Mouse (Mus musculus) CH12.LX (cell line): Measurements from ENCODE around the gene Tekt5. TPM values are rescaled to one million over a fixed set of nuclear protein-coding genes. Genes with fewer than 3 reads are reported as not detected.

Experiments used
- DNase-seq: peaks from one replicate; pipeline ENCODE4 v3.0.0-alpha.2; 2013; ENCODE audit errors: extremely low read depth
- H3K27ac ChIP-seq: 2 replicates; pipeline ENCODE4 v1.5.1; 2012; ENCODE audit warnings: low read depth, mild to moderate bottlenecking, control low read depth, moderate library complexity; ENCODE audit not compliant: insufficient read depth
- H3K27me3 ChIP-seq: replicated peaks from 2 replicates; pipeline ENCODE3; 2012; ENCODE audit warnings: inconsistent platforms
- H3K36me3 ChIP-seq, 2 experiments: replicated peaks in 1 of 2; 2 replicates each; pipeline versions ENCODE3 to v1.6.1; 2012; ENCODE audit warnings: inconsistent platforms in 1 of 2, low read length in 1 of 2, mild to moderate bottlenecking in 1 of 2, mixed read lengths in 1 of 2, moderate library complexity in 1 of 2; ENCODE audit not compliant: control insufficient read depth in 1 of 2, insufficient read depth in 1 of 2
- H3K4me1 ChIP-seq, 2 experiments: 2 replicates each; pipeline ENCODE4 v1.6.1; 2012; ENCODE audit warnings: inconsistent platforms in 1 of 2, moderate library complexity in 1 of 2; ENCODE audit not compliant: insufficient read depth in 2 of 2, control insufficient read depth in 1 of 2
- H3K4me2 ChIP-seq: 2 replicates; pipeline ENCODE4 v1.6.1; 2012; ENCODE audit warnings: low read depth, mild to moderate bottlenecking, control low read depth; ENCODE audit not compliant: poor library complexity, insufficient read depth, severe bottlenecking
- H3K4me3 ChIP-seq, 3 experiments: fragments of 150-350 bp in 1 of 3; sonication (generic) in 1 of 3; replicated peaks in 1 of 3; 2 replicates each; pipeline versions ENCODE3 to v1.5.1; 2011 to 2012; ENCODE audit warnings: low read depth in 2 of 3, low read length in 2 of 3, mild to moderate bottlenecking in 2 of 3, moderate library complexity in 2 of 3, control low read depth in 1 of 3, improper control_type of control experiment in 1 of 3, inconsistent platforms in 1 of 3, mixed read lengths in 1 of 3; ENCODE audit not compliant: poor library complexity in 1 of 3
- H3K79me2 ChIP-seq: replicated peaks from 2 replicates; pipeline ENCODE4 v1.6.1; 2012; ENCODE audit warnings: mild to moderate bottlenecking, moderate library complexity; ENCODE audit not compliant: control insufficient read depth, poor library complexity, insufficient read depth, severe bottlenecking; ENCODE audit errors: extremely low read depth
- H3K9ac ChIP-seq: 2 replicates; pipeline ENCODE4 v1.6.1; 2012; ENCODE audit warnings: low read depth, mild to moderate bottlenecking, control low read depth, moderate library complexity; ENCODE audit not compliant: insufficient read depth
- H3K9me3 ChIP-seq: replicated peaks from 2 replicates; pipeline ENCODE3; 2012; ENCODE audit warnings: low read length, inconsistent platforms, mixed read lengths
- CHD1 ChIP-seq: IDR thresholded peaks from 2 replicates; pipeline ENCODE4 v1.6.1; 2012; ENCODE audit warnings: low read depth, low read length, improper control_type of control experiment, inconsistent platforms
- CTCF ChIP-seq, 2 experiments: IDR thresholded peaks in 1 of 2; conservative IDR thresholded peaks in 1 of 2; 2 replicates each; pipeline ENCODE4 v1.5.1; 2011 to 2012; ENCODE audit warnings: low read depth in 2 of 2, low read length in 2 of 2, improper control_type of control experiment in 1 of 2, inconsistent platforms in 1 of 2, mild to moderate bottlenecking in 1 of 2, moderate library complexity in 1 of 2
- HCFC1 ChIP-seq: IDR thresholded peaks from 2 replicates; pipeline ENCODE4 v1.6.1; 2012; ENCODE audit warnings: low read depth, mild to moderate bottlenecking, inconsistent platforms, low read length, improper control_type of control experiment
- MAX ChIP-seq: IDR thresholded peaks from 2 replicates; pipeline ENCODE4 v1.6.1; 2011; ENCODE audit warnings: low read length, improper control_type of control experiment
- MAZ ChIP-seq: IDR thresholded peaks from 2 replicates; pipeline ENCODE4 v1.6.1; 2012; ENCODE audit warnings: low read depth, mild to moderate bottlenecking, inconsistent platforms, low read length, improper control_type of control experiment, moderate library complexity
- MEF2A ChIP-seq: IDR thresholded peaks from 2 replicates; pipeline ENCODE4 v1.6.1; 2014; ENCODE audit warnings: low read depth, mild to moderate bottlenecking, inconsistent platforms, low read length, improper control_type of control experiment, borderline replicate concordance
- MXI1 ChIP-seq: IDR thresholded peaks from 2 replicates; pipeline ENCODE4 v1.6.1; 2011; ENCODE audit warnings: mild to moderate bottlenecking, low read depth, low read length, improper control_type of control experiment
- NRF1 ChIP-seq: IDR thresholded peaks from 2 replicates; pipeline ENCODE4 v1.6.1; 2014; ENCODE audit warnings: low read depth, mild to moderate bottlenecking, inconsistent platforms, low read length, improper control_type of control experiment, moderate library complexity
- PAX5 ChIP-seq: IDR thresholded peaks from 2 replicates; pipeline ENCODE4 v1.6.1; 2012; ENCODE audit warnings: low read length, inconsistent platforms, mixed read lengths
- POLR2AphosphoS2 ChIP-seq: IDR thresholded peaks from 2 replicates; pipeline ENCODE4 v1.6.1; 2011; ENCODE audit warnings: low read depth, low read length, improper control_type of control experiment
- RAD21 ChIP-seq: IDR thresholded peaks from 2 replicates; pipeline ENCODE4 v1.6.1; 2011; ENCODE audit warnings: low read depth, mild to moderate bottlenecking, low read length, improper control_type of control experiment, moderate library complexity
- RCOR1 ChIP-seq: conservative IDR thresholded peaks from 2 replicates; pipeline ENCODE4 v1.6.1; 2012; ENCODE audit warnings: low read depth, mild to moderate bottlenecking, inconsistent platforms, low read length, improper control_type of control experiment
- SIN3A ChIP-seq: IDR thresholded peaks from 2 replicates; pipeline ENCODE4 v1.6.1; 2012; ENCODE audit warnings: low read length, improper control_type of control experiment, inconsistent platforms
- SMC3 ChIP-seq: IDR thresholded peaks from 2 replicates; pipeline ENCODE4 v1.6.1; 2011; ENCODE audit warnings: low read depth, low read length, improper control_type of control experiment
- TBP ChIP-seq: conservative IDR thresholded peaks from 2 replicates; pipeline ENCODE4 v1.6.1; 2011; ENCODE audit warnings: low read depth, low read length, improper control_type of control experiment
- USF1 ChIP-seq: IDR thresholded peaks from 2 replicates; pipeline ENCODE4 v1.6.1; 2014; ENCODE audit warnings: low read depth, mild to moderate bottlenecking, inconsistent platforms, low read length, improper control_type of control experiment
- ZNF384 ChIP-seq: IDR thresholded peaks from 2 replicates; pipeline ENCODE4 v1.6.1; 2012; ENCODE audit warnings: low read depth, low read length, improper control_type of control experiment, inconsistent platforms
- dilution Hi-C: fragments of 300-500 bp; cut with MboI; formaldehyde crosslinking; loops from 2 replicates; pipeline ENCODE4 v1.14.3; 2020; ENCODE audit warnings: low sequenced_read_pairs; ENCODE audit not compliant: extremely low pct_unique_long_range_greater_than_20kb, extremely low pct_ligation_motif_present
- in situ Hi-C: fragments of 300-500 bp; cut with MboI; formaldehyde crosslinking; loops from 3 replicates; pipeline ENCODE4 v1.14.3; 2019; ENCODE audit warnings: low sequenced_read_pairs, low pct_ligation_motif_present, low pct_unique_long_range_greater_than_20kb, mixed read lengths
- polyA plus RNA-seq: library from polyadenylated mRNA; unstranded; fragments of >175 nt; gene quantifications from 2 replicates; pipeline ENCODE4 v1.2.1, GENCODE M21; 2012; ENCODE audit warnings: low read depth; ENCODE audit not compliant: insufficient read length
- total RNA-seq, 2 experiments: library from RNA; depleted of rRNA; stranded (reverse); fragments of 300-350 nt in 1 of 2; fragments of >200 nt in 1 of 2; gene quantifications; 2 replicates each; pipeline ENCODE4 v1.2.3; 2012 to 2014

Gene Tekt5
- total and polyA plus RNA-seq, 3 experiments: 0.17 TPM; not detected in 2

DNA sequence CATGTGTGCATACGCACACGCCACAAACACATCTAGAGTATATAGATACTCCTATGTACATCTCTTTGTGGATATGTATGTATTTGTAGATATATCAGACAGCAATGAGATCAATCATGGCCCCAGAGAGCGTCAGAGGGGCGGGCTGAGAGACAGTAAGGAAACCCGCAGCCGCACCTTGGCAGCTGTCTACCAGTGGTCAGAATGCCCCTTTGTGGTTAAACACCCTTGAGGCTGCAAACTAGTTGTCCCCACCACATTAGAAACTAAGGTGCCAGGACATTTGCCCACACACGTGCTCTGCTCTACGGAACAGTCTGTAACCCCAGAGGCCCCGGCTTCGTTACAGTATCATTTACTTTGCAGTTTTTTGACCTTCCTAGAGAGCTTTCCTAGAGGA lies 55.4 kb downstream of the Tekt5 start:
- H3K27ac ChIP-seq: no peak overlapping the region
- H3K4me3 ChIP-seq: no peak overlapping the region
- no peak for TF ChIP-seq ZNF384
- dilution Hi-C loops (no loop called here), in situ Hi-C loops (no loop called here)
- H3K27me3 ChIP-seq: peaks cover 10% of the 10 kb centered on the region
- H3K9me3 ChIP-seq: peaks cover 7% of the 10 kb centered on the region
- no peak for DNase-seq
- no peaks in the 10 kb centered on the region for H3K79me2 ChIP-seq
- no peaks in the 10 kb centered on the region for H3K36me3 ChIP-seq
- no peaks in the 10 kb centered on the region for H3K4me1 ChIP-seq
- H3K9ac ChIP-seq: no peak overlapping the region
- H3K4me2 ChIP-seq: no peak overlapping the region

DNA sequence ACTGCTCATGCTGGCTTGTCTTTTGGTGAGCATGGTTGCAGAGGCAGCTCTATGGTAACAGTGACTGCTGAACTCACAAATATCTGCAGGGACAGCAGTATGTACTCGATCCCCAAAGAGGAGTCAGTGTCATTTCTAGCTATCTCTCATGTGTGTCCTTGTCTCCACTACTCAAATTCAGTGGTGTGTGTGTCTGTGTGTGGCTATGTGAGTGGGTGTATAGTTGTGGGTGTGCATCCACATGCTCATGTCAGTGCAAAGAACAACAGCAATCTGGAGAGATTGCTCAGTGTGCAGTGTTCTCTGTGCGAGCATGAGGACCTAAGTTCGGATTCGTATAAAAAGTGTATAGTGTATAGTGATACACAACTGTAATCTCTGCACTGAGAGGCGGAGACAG lies 56.7 kb downstream of the Tekt5 start:
- Histone ChIP-seq H3K4me1 (no peaks in the 10 kb centered on the region), H3K4me2 (no peak overlapping the region), H3K27ac (no peak overlapping the region), H3K4me3 (no peak overlapping the region), H3K79me2 (no peaks in the 10 kb centered on the region), H3K9me3 (peaks cover 7% of the 10 kb centered on the region), H3K36me3 (no peaks in the 10 kb centered on the region), H3K27me3 (peaks cover 10% of the 10 kb centered on the region), H3K9ac (no peak overlapping the region)
- TF ChIP-seq HCFC1: no peak
- TF ChIP-seq MAX: no peak
- no peak for TF ChIP-seq CTCF (conservative IDR thresholded peaks at IDR 0.05 in 1 of 2, IDR thresholded peaks at IDR 0.05 in 1 of 2; ENCODE audit: low read depth in 2 of 2, low read length in 2 of 2)
- TF ChIP-seq RAD21: no peak
- no peak for TF ChIP-seq RCOR1
- TF ChIP-seq USF1: no peak
- no peak for TF ChIP-seq MEF2A
- TF ChIP-seq CHD1: no peak
- no peak for TF ChIP-seq TBP
- no peak for TF ChIP-seq SIN3A
- TF ChIP-seq PAX5: no peak
- TF ChIP-seq SMC3: no peak
- no peak for TF ChIP-seq MXI1
- TF ChIP-seq NRF1: no peak
- no peak for TF ChIP-seq POLR2AphosphoS2
- no peak for TF ChIP-seq MAZ
- dilution Hi-C loops: no loop called here
- in situ Hi-C loops: no loop called here
- DNase-seq: no peak
